Mouse (Mus musculus) mesoderm, embryonic 11.5 days (tissue): ENCODE results near the gene Inhbb.
A peak's percentile ranks its signal among the peaks of the same experiment; 100 is the strongest.

Source experiments
- DNase-seq: peaks from one replicate; pipeline ENCODE4 v3.0.0-alpha.2; 2012; ENCODE audit warnings: low read depth, low spot score

Gene Inhbb

GRCm38 (mm10) chr1:119386306-119386705 is 35.7 kb downstream of the Inhbb start:
- DNase-seq = no peak

- no peak for DNase-seq
Measured at GRCm38 (mm10) chr1:119383916-119384315, 38.1 kb downstream of the Inhbb start.

DNA sequence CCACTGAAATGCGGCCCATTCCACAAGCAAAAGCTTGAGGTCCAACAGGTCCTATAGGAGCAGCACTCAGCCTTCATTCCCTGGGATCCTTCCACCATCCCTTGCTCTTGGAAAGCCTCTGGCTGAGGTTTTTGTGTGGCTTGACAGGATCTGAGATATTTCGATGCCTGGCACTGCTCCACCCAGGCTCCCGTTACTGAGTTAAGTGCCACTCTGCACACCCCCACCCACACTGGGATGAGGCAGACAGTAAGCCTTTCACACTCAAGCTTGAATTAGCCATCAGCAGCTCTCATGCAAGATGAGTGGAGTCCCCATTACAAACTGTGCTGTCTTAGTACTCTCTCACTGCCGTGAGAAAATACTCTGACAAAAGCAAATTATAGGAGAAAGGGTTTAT is 41.4 kb downstream of the Inhbb start:
- DNase-seq = no peak

DNA sequence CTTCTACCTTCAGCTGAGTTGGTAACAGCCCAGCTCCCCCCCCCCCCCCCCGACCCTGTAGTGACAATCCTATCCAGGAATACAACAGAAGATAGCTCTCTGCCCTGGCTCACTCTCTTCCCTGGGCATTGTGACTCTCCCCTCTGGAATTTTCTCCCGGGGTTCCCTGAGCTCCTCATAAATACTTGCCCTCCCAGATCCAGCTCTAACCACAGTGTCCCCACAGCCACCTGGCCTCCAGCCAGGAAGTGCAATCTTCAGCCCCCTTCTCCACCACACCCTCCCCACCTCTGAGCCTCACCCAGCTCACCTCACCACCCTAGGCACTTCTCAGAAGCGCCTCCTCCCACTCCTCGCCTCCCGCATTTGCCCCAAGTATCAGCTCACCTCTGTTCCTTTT is 46.7 kb downstream of the Inhbb start:
- no peak for DNase-seq

DNA sequence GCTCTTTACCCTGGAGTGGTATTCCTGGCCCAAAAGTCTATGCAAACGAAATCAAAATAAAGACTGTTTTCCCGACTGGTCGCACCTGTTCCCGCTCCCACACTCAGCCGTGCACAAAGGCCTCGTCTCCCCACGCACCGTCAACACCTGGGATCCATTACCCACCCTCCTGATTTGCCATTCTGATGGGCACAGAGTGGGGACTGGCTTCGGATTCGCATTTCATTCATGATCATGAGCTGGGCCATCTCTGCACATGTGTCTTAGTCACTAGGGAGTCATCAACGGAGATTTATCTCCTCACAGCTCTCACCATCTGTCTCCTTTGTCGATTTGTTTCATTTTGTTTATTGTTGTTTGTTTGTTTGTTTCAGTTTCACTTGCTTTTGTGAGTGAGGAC is 54.5 kb downstream of the Inhbb start:
- DNase-seq = peak; percentile 10

DNA sequence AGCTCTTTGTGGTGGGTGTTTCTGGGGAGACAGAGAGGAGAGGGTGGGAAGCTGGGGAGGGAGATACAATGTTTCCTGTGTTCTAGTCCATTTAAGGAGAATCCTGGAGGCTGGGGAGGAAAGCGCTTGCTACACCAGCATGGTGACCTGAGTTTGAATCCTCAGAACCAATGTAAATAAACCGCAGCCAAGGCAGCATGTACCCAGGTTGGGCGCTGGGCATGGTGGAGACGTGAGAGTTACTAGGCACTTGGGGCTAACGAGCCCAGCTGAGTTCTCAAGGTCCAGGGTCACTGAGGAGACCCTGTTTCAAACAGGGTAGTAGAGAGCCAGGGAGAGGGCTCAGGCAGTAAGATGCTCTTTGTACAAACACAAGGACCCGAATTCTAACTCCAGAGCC is 55.7 kb downstream of the Inhbb start:
- DNase-seq = no peak
